Mouse (Mus musculus) C2C12 (cell line): ENCODE measurements around the gene Cela3a.

Source experiments
- CTCF ChIP-seq: IDR thresholded peaks from one replicate; pipeline ENCODE4 v1.5.1; 2011; ENCODE audit not compliant: control insufficient read depth, insufficient read depth, insufficient read length
- FOSL1 ChIP-seq: IDR thresholded peaks from one replicate; pipeline ENCODE4 v1.8.0; 2011; ENCODE audit warnings: mild to moderate bottlenecking, low read length; ENCODE audit not compliant: poor library complexity, insufficient read depth, severe bottlenecking

DNA sequence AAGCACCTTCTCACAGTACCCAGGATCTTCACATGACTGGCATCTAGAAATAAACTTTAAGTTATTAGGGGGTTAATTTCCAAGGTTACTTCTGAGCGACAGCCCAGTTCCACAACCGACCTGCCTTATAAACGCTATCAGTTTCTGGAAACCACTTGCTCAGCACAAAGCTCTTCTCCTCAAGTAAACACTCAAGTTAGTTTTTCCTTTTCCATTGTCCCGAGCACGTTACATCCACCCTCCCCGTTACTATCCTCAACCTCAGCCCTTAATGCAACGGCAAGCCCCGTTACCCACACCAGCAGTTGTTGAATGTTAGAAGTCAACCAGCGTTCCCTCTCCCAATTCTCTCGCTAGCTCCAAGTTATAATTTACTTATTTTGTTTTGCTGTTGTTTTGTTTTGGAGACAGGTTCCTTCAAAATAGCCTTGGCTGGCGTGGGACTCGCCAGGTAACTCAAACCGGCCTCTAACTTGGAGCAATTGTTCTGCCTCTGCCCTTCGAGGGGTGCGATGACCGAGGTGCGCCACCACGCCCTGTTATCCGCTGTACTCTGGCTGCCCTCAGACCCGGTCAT is 22.0 kb downstream of the Cela3a start:
- TF ChIP-seq FOSL1 (no peak), CTCF (no peak)
